Mouse (Mus musculus) bone marrow, adult 2 months (tissue): Measurements from ENCODE around the gene Bhlhe41.

Experiments
- CTCF ChIP-seq: fragments of 200-500 bp; IDR thresholded peaks from 2 replicates; pipeline ENCODE4 v1.5.1; 2011; ENCODE audit warnings: low read length, control low read depth; ENCODE audit not compliant: control insufficient read depth, insufficient read depth
- POLR2A ChIP-seq: fragments of 200-500 bp; IDR thresholded peaks from 2 replicates; pipeline ENCODE4 v1.6.1; 2011; ENCODE audit warnings: low read depth, mild to moderate bottlenecking, control low read depth, low read length, borderline replicate concordance; ENCODE audit not compliant: control insufficient read depth

GRCm38 (mm10) chr6:145815200-145815599 is 50.2 kb downstream of the Bhlhe41 start:
- TF ChIP-seq CTCF (no peak), POLR2A (no peak)
